Mouse (Mus musculus): ENCODE results near the gene Prkar2a.

The Prkar2a gene

GRCm38 (mm10) chr9:108692226-108693041 lies 3.3 kb downstream of the Prkar2a start:
- DNase-seq (ENCODE audit: low read depth, low spot score) = peak; percentile 44

GRCm38 (mm10) chr9:108693946-108694345 lies 4.8 kb downstream of the Prkar2a start:
- no peak for DNase-seq (ENCODE audit: low read depth, low spot score)

- DNase-seq (ENCODE audit: low read depth, low spot score) = no peak
Observed at GRCm38 (mm10) chr9:108694533-108694932, 5.4 kb downstream of the Prkar2a start.

- DNase-seq (ENCODE audit: low read depth, low spot score) = no peak
Observed at GRCm38 (mm10) chr9:108702476-108702875, 13.4 kb downstream of the Prkar2a start.

- DNase-seq (ENCODE audit: low read depth, low spot score) = no peak
Observed at GRCm38 (mm10) chr9:108703373-108704110, 14.4 kb downstream of the Prkar2a start.

- no peak for DNase-seq (ENCODE audit: low read depth, low spot score)
Observed at GRCm38 (mm10) chr9:108704591-108704990, 15.5 kb downstream of the Prkar2a start.

- no peak for DNase-seq (ENCODE audit: low read depth, low spot score)
Observed at GRCm38 (mm10) chr9:108707212-108707611, 18.1 kb downstream of the Prkar2a start.

- no peak for DNase-seq (ENCODE audit: low read depth, low spot score)
Observed at GRCm38 (mm10) chr9:108708833-108709232, 19.7 kb downstream of the Prkar2a start.

- DNase-seq (ENCODE audit: low read depth, low spot score) = no peak
Observed at GRCm38 (mm10) chr9:108710767-108711166, 21.7 kb downstream of the Prkar2a start.

GRCm38 (mm10) chr9:108716199-108716598 lies 27.1 kb downstream of the Prkar2a start:
- no peak for DNase-seq (ENCODE audit: low read depth, low spot score)

- DNase-seq (ENCODE audit: low read depth, low spot score) = no peak
Observed at GRCm38 (mm10) chr9:108723751-108724150, 34.6 kb downstream of the Prkar2a start.

- no peak for DNase-seq (ENCODE audit: low read depth, low spot score)
Observed at GRCm38 (mm10) chr9:108726116-108726515, 37.0 kb downstream of the Prkar2a start.

- DNase-seq (ENCODE audit: low read depth, low spot score) = no peak
Observed at GRCm38 (mm10) chr9:108729050-108729449, 39.9 kb downstream of the Prkar2a start.

- DNase-seq (ENCODE audit: low read depth, low spot score) = no peak
Observed at GRCm38 (mm10) chr9:108732462-108732861, 43.3 kb downstream of the Prkar2a start.

- DNase-seq (ENCODE audit: low read depth, low spot score) = no peak
Observed at GRCm38 (mm10) chr9:108734626-108735025, 45.5 kb downstream of the Prkar2a start.

- DNase-seq (ENCODE audit: low read depth, low spot score) = no peak
Observed at GRCm38 (mm10) chr9:108739239-108739638, 50.1 kb downstream of the Prkar2a start.

GRCm38 (mm10) chr9:108740062-108740461 lies 50.9 kb downstream of the Prkar2a start:
- DNase-seq (ENCODE audit: low read depth, low spot score) = no peak

GRCm38 (mm10) chr9:108742048-108742447 lies 52.9 kb downstream of the Prkar2a start:
- DNase-seq (ENCODE audit: low read depth, low spot score) = no peak

GRCm38 (mm10) chr9:108746876-108747499 lies 57.9 kb downstream of the Prkar2a start:
- no peak for DNase-seq (ENCODE audit: low read depth, low spot score)

- no peak for DNase-seq (ENCODE audit: low read depth, low spot score)
Observed at GRCm38 (mm10) chr9:108747694-108748093, 58.6 kb downstream of the Prkar2a start.

- no peak for DNase-seq (ENCODE audit: low read depth, low spot score)
Observed at GRCm38 (mm10) chr9:108748600-108749183, 59.6 kb downstream of the Prkar2a start.

- DNase-seq (ENCODE audit: low read depth, low spot score) = no peak
Observed at GRCm38 (mm10) chr9:108750616-108751015, 61.5 kb downstream of the Prkar2a start.

Data from embryo, embryonic 11.5 days (tissue).